Mouse (Mus musculus): ENCODE data around the gene Kif21a. TPM values are rescaled to one million over a fixed set of nuclear protein-coding genes. Genes with fewer than 3 reads are reported as not detected.

Kif21a gene
- 0.13 TPM for polyA plus RNA-seq (2017; shearing (Covaris generic))

GRCm38 (mm10) chr15:91049496-91050441 lies at the start of gene Kif21a:
Kif21a (minus strand) TSS chr15:91049948.

Other genes with a start within 250 kb of the Kif21a start
- gene Abcd2, start 141.9 kb upstream of the Kif21a start, polyA plus RNA-seq (2017; shearing (Covaris generic)), result 0.62 TPM
- gene CN725425, start 149.5 kb upstream of the Kif21a start, polyA plus RNA-seq (2017; shearing (Covaris generic)), result not detected